Mouse (Mus musculus): ENCODE data around the gene Hnrnpa3. TPM values are rescaled to one million over a fixed set of nuclear protein-coding genes. Genes with fewer than 3 reads are reported as not detected.

Gene Hnrnpa3
- polyA plus RNA-seq, 1 experiment from 2014 or later, result 302 TPM

DNA sequence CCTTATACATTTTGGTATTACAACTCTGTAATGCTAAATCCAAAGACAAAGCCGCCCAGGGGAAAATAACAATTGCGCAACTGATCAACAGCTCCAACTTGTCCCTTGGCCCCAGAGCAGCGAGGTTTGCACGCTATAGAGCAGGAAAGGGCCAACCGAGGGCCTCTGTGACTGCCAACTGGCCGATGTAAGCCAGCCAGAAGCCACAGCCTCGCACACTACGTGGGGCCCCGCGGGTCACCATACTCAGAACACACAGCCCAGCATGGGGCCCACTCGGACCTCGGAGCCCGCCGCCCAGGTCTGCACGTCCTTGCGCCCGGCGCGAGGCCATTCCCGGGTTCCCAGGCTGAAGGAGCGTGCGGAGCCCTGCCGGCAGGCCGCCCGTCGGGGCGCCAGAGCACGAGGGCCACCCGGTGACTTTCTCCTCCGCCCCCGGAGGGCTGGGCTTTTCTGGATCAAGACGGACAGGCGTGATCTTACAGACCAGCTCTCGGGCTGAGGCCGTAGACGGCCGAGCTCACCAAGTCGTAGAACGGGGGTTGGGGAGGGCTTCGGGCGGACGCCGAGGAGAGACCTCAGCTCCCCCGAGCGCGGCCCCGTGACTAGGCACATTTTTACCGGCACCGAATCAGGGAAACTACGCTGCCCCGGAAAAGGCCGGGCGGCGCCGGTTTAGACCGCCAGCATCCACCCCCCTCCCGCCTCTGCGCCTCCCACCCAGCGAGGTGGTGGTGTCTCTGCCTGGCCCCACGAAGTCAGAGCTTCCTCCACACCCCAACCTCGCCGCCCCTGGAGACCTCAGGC is 44.5 kb downstream of the Hnrnpa3 start:
- peaks cover 14% of the 10 kb centered on the region for H3K4me1 ChIP-seq (ENCODE audit: insufficient read depth)
- WGBS, result under 1% methylated on average over 60 of the region's 62 CpGs

DNA sequence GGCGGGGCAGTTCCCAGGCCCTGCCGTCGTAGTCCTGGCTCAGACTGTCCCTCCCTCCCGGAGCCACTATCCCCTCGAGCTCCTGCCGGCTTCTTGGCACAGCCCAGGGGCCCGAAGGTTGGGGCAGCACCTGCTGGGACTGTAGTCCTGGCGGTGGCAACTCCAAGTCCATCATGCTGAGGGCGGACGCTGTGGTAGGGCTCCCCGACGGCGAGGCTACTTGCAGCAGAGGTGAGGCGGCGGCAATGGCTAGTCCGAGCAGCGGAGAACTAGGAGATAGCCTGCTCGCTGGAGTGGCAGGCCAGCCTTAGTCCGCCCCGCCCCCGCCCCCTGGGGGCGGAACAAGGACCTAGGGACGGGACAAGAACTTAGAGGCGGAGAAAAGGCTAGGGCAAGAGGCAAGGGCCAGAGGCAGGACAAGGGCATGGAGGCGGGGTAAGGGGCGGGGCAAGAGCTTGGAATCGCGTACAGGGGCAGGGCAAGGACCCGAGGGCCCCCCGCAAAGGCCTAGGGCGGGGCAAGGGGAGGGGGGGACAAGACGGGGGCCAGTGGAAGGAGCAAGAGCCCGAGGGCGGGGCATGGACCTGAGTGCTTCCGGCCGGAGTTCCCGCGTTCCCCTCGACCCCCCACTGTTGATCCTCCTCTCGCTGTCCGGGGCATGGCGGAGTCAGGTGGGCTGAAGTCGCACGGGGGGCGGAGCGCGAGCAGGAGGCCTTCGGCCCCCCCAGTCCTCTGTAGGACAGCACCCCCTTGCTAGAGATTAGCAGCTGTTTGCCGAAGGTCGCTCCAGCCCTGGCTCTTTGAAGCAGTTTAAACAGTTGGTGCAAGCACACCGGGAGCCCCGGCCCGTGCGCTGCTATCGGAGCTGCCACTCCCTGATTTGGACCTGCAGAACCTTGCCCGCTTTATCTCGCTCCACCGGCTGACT is 45.4 kb downstream of the Hnrnpa3 start, which contains the start of gene Nfe2l2:
Gene Nfe2l2, minus strand, starts transcription at position 408 of the 928 bp plus-strand sequence.
- Histone ChIP-seq H3K36me3 (ENCODE audit: insufficient read depth) (peaks cover 4% of the 10 kb centered on the region; the same call in 1 of the 2 replicates), H3K4me1 (ENCODE audit: insufficient read depth) (peaks cover 14% of the 10 kb centered on the region), H3K27ac (ENCODE audit: low read depth) (peak within 1 kb of the TSS; percentile 99), H3K27me3 (ENCODE audit: insufficient read depth, low read length) (no peaks in the 10 kb centered on the region), H3K4me3 (ENCODE audit: low read depth, low read length) (peak within 1 kb of the TSS; percentile 83), H3K4me2 (peak within 1 kb of the TSS; percentile 84), H3K9me3 (ENCODE audit: low read depth, low read length) (no peaks in the 10 kb centered on the region; the same call in 1 of the 2 replicates), H3K9ac (peak within 1 kb of the TSS; percentile 89)
- peak; percentile 67 for TF ChIP-seq CTCF (IDR thresholded peaks at IDR 0.05; ENCODE audit: low read depth)
- DNase-seq, result peak; percentile 97
- under 1% methylated on average over 57 of the region's 58 CpGs for WGBS
- peak; percentile 95 for ATAC-seq (ENCODE audit: insufficient read depth)

More for the DNA sequence above, 44.5 kb downstream of the Hnrnpa3 start:
- no peak for TF ChIP-seq CTCF (IDR thresholded peaks at IDR 0.05; ENCODE audit: low read depth)
- Histone ChIP-seq H3K36me3 (ENCODE audit: insufficient read depth) (peaks cover 4% of the 10 kb centered on the region; the same call in 1 of the 2 replicates), H3K9ac (peak overlapping the region; percentile 89), H3K4me3 (ENCODE audit: low read depth, low read length) (peak overlapping the region; percentile 83), H3K27me3 (ENCODE audit: insufficient read depth, low read length) (no peaks in the 10 kb centered on the region), H3K9me3 (ENCODE audit: low read depth, low read length) (no peaks in the 10 kb centered on the region), H3K27ac (ENCODE audit: low read depth) (peak overlapping the region; percentile 99), H3K4me2 (peak overlapping the region; percentile 84)
- ATAC-seq (ENCODE audit: insufficient read depth), result peak; percentile 74
- DNase-seq, result peak; percentile 98

DNA sequence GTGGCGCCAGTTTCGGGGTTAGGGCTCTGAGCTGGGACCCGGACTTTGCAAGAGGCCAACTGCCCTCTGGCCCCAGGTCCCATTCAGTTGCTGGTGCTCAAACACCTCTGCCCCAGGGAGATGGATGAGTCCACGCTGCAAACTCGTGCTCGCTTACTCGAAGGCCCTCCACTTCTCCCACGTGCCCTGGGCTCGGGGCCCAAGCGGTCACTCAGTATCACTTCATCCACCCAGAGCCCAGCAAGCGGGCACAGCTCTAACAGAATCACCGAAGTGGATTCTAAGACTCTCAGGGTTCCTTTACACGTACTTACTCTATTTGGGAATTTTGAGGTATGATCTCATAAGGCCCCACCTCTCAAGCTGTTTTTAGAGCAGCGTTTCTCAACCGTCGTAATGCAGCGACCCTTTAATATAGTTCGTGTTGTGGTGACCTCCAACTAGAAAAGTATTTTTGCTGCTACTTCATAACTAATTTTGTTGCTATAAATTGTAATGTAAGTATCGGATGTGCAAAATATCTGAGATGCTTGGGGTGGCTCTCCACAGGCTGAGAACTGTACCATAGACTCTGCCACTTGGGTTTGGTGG is 46.2 kb downstream of the Hnrnpa3 start:
- Histone ChIP-seq H3K27me3 (ENCODE audit: insufficient read depth, low read length) (no peaks in the 10 kb centered on the region), H3K4me3 (ENCODE audit: low read depth, low read length) (peak overlapping the region; percentile 83), H3K36me3 (ENCODE audit: insufficient read depth) (no peaks in the 10 kb centered on the region), H3K27ac (ENCODE audit: low read depth) (peak overlapping the region; percentile 99), H3K4me1 (ENCODE audit: insufficient read depth) (peaks cover 14% of the 10 kb centered on the region), H3K9me3 (ENCODE audit: low read depth, low read length) (no peaks in the 10 kb centered on the region; the same call in 1 of the 2 replicates), H3K4me2 (peak overlapping the region; percentile 84), H3K9ac (peak overlapping the region; percentile 89)
- DNase-seq (peak; percentile 70), ATAC-seq (ENCODE audit: insufficient read depth) (no peak; the same call in 1 of the 2 replicates)
- TF ChIP-seq CTCF (IDR thresholded peaks at IDR 0.05; ENCODE audit: low read depth), result peak; percentile 18; the same call in 1 of the 2 replicates
- WGBS, result 10% methylated on average over 19 of the region's 19 CpGs

DNA sequence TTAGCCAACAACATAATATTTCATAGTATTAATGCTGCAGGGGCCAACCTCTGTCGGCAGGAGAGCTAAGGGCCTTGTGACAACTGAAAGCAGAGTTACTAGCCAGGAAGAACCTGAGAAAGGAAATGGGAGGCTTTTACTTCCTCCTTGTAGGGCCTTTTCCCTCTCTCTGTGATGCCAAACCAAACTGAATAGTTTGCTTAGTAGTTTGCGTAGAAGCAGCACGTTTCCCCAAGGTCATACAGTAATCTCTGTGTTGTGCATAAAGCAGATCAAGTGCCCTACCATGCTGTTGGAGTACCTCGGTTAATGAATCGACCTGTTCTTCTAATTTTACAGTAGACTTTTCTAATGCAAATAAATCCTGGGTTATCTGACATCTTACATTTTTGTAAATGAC is 47.4 kb downstream of the Hnrnpa3 start:
- H3K4me1 ChIP-seq (ENCODE audit: insufficient read depth), result peaks cover 8% of the 10 kb centered on the region

DNA sequence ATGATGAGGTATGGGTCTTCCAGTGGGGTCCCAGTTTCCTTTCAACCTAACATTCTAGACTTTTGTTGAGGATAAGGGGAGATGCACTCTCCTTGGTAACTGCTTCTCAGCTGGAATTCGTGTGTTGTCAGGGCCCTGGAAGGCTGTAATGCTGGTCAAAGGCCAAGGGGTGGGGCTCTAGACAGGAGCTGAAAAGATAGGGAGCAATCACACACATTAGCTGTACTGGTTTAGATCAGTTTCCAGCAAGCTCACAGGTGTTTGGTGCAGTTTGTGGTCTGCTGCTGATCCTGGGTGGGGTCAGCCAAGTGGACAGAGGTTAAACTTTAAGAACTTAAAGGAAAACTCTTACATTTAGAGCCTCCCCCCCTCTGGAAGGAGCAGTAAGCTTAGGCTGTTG is 48.4 kb downstream of the Hnrnpa3 start:
- ATAC-seq (ENCODE audit: insufficient read depth), result no peak
- WGBS, result 15% methylated on average over 1 of the region's 1 CpGs

More for the DNA sequence above, 47.4 kb downstream of the Hnrnpa3 start:
- no peaks in the 10 kb centered on the region; the same call in 1 of the 2 replicates for H3K9me3 ChIP-seq (ENCODE audit: low read depth, low read length)
- no peak for TF ChIP-seq CTCF (IDR thresholded peaks at IDR 0.05; ENCODE audit: low read depth)
- no peak overlapping the region for H3K4me3 ChIP-seq (ENCODE audit: low read depth, low read length)
- H3K4me2 ChIP-seq, result peak overlapping the region; percentile 8; the same call in 1 of the 2 replicates
- DNase-seq, result no peak
- no peak overlapping the region for H3K9ac ChIP-seq
- peak overlapping the region; percentile 21; the same call in 1 of the 2 replicates for H3K27ac ChIP-seq (ENCODE audit: low read depth)
- WGBS, result 54% methylated on average over 5 of the region's 5 CpGs
- H3K36me3 ChIP-seq (ENCODE audit: insufficient read depth), result no peaks in the 10 kb centered on the region
- no peak for ATAC-seq (ENCODE audit: insufficient read depth)
- no peaks in the 10 kb centered on the region for H3K27me3 ChIP-seq (ENCODE audit: insufficient read depth, low read length)

DNA sequence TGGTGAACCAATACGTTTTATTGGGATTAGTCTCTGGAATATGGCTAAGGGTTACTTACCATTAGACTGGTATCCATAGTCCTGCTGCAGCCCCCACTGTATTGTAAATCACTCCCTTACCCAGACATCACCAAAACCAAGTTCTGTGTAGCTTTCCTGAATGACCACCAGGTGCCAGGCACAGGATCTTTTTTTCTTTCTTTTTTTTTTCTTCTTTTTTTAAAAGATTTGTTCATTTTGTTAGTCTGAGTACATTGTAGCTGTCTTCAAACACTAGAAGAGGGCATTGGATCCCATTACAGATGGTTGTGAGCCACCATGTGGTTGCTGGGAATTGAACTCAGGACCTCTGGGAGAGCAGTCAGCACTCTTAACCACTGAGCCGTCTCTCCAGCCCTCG is 54.0 kb downstream of the Hnrnpa3 start:
- no peak overlapping the region for H3K27ac ChIP-seq (ENCODE audit: low read depth)
- no peak for DNase-seq
- no peaks in the 10 kb centered on the region for H3K27me3 ChIP-seq (ENCODE audit: insufficient read depth, low read length)
- no peak; the same call in 1 of the 2 replicates for TF ChIP-seq CTCF (IDR thresholded peaks at IDR 0.05; ENCODE audit: low read depth)
- no peak for ATAC-seq (ENCODE audit: insufficient read depth)
- no peak overlapping the region for H3K4me2 ChIP-seq
- 86% methylated on average over 3 of the region's 3 CpGs for WGBS
- no peaks in the 10 kb centered on the region; the same call in 1 of the 2 replicates for H3K9me3 ChIP-seq (ENCODE audit: low read depth, low read length)
- H3K9ac ChIP-seq, result no peak overlapping the region
- H3K36me3 ChIP-seq (ENCODE audit: insufficient read depth), result no peaks in the 10 kb centered on the region
- H3K4me3 ChIP-seq (ENCODE audit: low read depth, low read length), result no peak overlapping the region
- 0 out of 2 replicates have a peak, but pooled peaks cover 7% of the 10 kb centered on the region for H3K4me1 ChIP-seq (ENCODE audit: insufficient read depth)

More for the DNA sequence above, 48.4 kb downstream of the Hnrnpa3 start:
- Histone ChIP-seq H3K4me2 (no peak overlapping the region), H3K27ac (ENCODE audit: low read depth) (no peak overlapping the region), H3K36me3 (ENCODE audit: insufficient read depth) (no peaks in the 10 kb centered on the region), H3K9ac (no peak overlapping the region), H3K4me3 (ENCODE audit: low read depth, low read length) (no peak overlapping the region), H3K9me3 (ENCODE audit: low read depth, low read length) (no peaks in the 10 kb centered on the region; the same call in 1 of the 2 replicates), H3K27me3 (ENCODE audit: insufficient read depth, low read length) (no peaks in the 10 kb centered on the region), H3K4me1 (ENCODE audit: insufficient read depth) (peaks cover 2% of the 10 kb centered on the region; the same call in 1 of the 2 replicates)
- TF ChIP-seq CTCF (IDR thresholded peaks at IDR 0.05; ENCODE audit: low read depth), result no peak
- DNase-seq, result no peak

Measured in lung, embryonic 14.5 days (tissue).